Mouse (Mus musculus) megakaryocyte, embryonic 14.5 days (primary cell): ENCODE results near the gene Por.

Source experiments
- FLI1 ChIP-seq: IDR thresholded peaks from 2 replicates; pipeline ENCODE4 v1.6.1; 2012; ENCODE audit warnings: low read length, inconsistent platforms, mixed read lengths
- GATA1 ChIP-seq: IDR thresholded peaks from 3 replicates; pipeline ENCODE4 v1.6.1; 2012; ENCODE audit warnings: mixed read lengths, low read length, inconsistent platforms, borderline replicate concordance

DNA sequence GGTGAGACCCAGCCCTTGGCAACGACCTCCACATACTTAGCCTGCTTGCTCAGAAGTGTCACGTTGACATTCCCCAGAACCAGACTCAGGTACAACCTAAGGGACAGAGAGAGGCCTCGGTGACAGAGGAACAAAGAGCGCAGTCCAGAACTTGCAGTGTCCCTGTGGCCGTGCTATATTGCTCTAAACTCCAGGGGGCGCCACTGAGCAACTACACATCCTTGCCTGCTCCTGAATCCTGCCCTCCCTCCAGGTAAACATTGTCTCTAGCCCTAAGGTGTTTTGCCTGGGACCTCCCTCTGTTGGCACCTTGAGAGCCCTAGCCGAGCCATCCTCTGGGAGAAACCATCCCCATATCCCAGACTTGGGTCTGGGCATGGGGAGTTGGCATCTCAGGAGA, 67.3 kb downstream of the Por start:
- TF ChIP-seq GATA1 (no peak), FLI1 (no peak)
